Mouse (Mus musculus): Measurements from ENCODE around the gene Adgrl4.

DNA sequence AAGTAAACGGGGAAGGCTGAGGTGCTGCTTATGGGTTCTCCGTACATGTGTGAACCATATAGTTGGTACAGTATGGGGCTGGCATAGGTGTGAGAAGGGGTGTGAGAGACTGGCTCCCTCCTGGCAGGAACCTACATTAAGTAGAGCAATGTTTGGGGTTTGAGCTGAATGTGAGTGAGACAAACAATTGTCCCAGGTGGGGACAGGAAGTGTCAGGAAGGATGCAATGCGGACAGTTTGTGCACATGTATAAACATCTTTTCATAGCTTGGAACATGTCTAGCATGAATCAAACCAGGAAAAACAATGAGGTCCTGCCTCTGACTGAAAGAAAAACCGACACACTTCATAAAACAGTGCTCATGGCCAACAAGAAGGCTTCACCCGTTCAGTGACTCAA, 5.8 kb downstream of the Adgrl4 start:
- no peak for TF ChIP-seq CTCF (IDR thresholded peaks at IDR 0.05; ENCODE audit: extremely low read depth, insufficient read depth, insufficient read length, insufficient replicate concordance)
- no peak for TF ChIP-seq POLR2A (IDR thresholded peaks at IDR 0.05; ENCODE audit: low read depth, low read length)

Data from spleen, adult 2 months (tissue).